Mouse (Mus musculus): ENCODE measurements around the gene Cfc1. TPM values are rescaled to one million over a fixed set of nuclear protein-coding genes. Genes with fewer than 3 reads are reported as not detected.
"Not testable (repeated sequence)": the region's sequence is repeated elsewhere in the genome, so short reads cannot be mapped to it uniquely, and the experiment has no call there.

Cfc1 gene
- polyA plus RNA-seq, 1 experiment from 2014 or later: not detected

- H3K4me1 ChIP-seq (ENCODE audit: control insufficient read depth, insufficient read depth, low read length); H3K9me3 ChIP-seq (ENCODE audit: control insufficient read depth, low read length); H3K27ac ChIP-seq (ENCODE audit: low read depth, low read length); H3K36me3 ChIP-seq (ENCODE audit: control insufficient read depth, insufficient read depth, low read length); H3K9ac ChIP-seq (replicated peaks; ENCODE audit: low read depth, low read length); H3K4me2 ChIP-seq (ENCODE audit: low read depth, low read length); H3K4me3 ChIP-seq (ENCODE audit: low read depth, low read length); ATAC-seq (ENCODE audit: low read depth): not testable (repeated sequence)
- 52% methylated on average over 3 of the region's 3 CpGs for WGBS
- H3K27me3 ChIP-seq (ENCODE audit: control insufficient read depth, insufficient read depth, low read length): peaks cover 13% of the 10 kb centered on the region
Observed at GRCm38 (mm10) chr1:34534574-34534973, 874 bp upstream of the Cfc1 start.

DNA sequence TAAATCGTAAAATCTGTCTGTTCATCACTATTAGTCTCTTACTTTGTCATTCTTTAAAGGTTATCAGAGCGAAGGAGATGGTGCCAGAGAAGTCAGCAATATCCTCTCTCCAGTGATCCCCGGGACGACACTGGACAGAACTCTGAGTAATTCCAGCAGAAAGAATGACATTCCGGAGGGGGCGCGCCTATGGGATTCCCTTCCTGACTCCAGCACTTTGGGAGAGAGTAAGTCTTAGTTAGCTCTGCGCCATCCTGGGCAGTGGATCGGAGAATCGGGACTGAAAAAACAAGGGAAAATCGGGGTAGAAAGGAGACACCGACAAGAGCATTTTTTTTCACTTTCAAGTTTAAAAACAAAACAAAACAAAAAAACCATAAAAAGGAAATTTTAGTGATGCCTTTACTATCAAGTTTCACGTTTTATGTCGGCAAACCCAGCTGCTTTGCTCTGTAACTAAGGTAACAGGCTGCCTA is 881 bp downstream of the Cfc1 start:
- Histone ChIP-seq H3K27me3 (ENCODE audit: control insufficient read depth, insufficient read depth, low read length) (peaks cover 13% of the 10 kb centered on the region), H3K4me3 (ENCODE audit: low read depth, low read length) (no peak overlapping the region; the same call in 1 of the 2 replicates), H3K9me3 (ENCODE audit: control insufficient read depth, low read length) (no peaks in the 10 kb centered on the region), H3K4me2 (ENCODE audit: low read depth, low read length) (peak overlapping the region; percentile 37), H3K9ac (replicated peaks; ENCODE audit: low read depth, low read length) (no peak overlapping the region), H3K36me3 (ENCODE audit: control insufficient read depth, insufficient read depth, low read length) (no peaks in the 10 kb centered on the region), H3K27ac (ENCODE audit: low read depth, low read length) (no peak overlapping the region), H3K4me1 (ENCODE audit: control insufficient read depth, insufficient read depth, low read length) (peaks cover 7% of the 10 kb centered on the region; the same call in 1 of the 2 replicates)
- 2% methylated on average over 14 of the region's 14 CpGs for WGBS
- no peak for ATAC-seq (ENCODE audit: low read depth)

- peaks cover 7% of the 10 kb centered on the region; the same call in 1 of the 2 replicates for H3K4me1 ChIP-seq (ENCODE audit: control insufficient read depth, insufficient read depth, low read length)
- H3K4me2 ChIP-seq (ENCODE audit: low read depth, low read length): peak overlapping the region; percentile 37
- H3K27ac ChIP-seq (ENCODE audit: low read depth, low read length): no peak overlapping the region
- no peaks in the 10 kb centered on the region for H3K9me3 ChIP-seq (ENCODE audit: control insufficient read depth, low read length)
- ATAC-seq (ENCODE audit: low read depth): peak; percentile 56; the same call in 1 of the 2 replicates
- no peaks in the 10 kb centered on the region for H3K36me3 ChIP-seq (ENCODE audit: control insufficient read depth, insufficient read depth, low read length)
- H3K9ac ChIP-seq (replicated peaks; ENCODE audit: low read depth, low read length): 0 out of 2 replicates have a peak overlapping the region, but pooled peaks have one; percentile 11
- WGBS: 5% methylated on average over 16 of the region's 16 CpGs
- peak overlapping the region; percentile 10; the same call in 1 of the 2 replicates for H3K4me3 ChIP-seq (ENCODE audit: low read depth, low read length)
- H3K27me3 ChIP-seq (ENCODE audit: control insufficient read depth, insufficient read depth, low read length): peaks cover 13% of the 10 kb centered on the region
Observed at GRCm38 (mm10) chr1:34536767-34537485, 1.5 kb downstream of the Cfc1 start.

GRCm38 (mm10) chr1:34547074-34547473 is 11.6 kb downstream of the Cfc1 start:
- ATAC-seq (ENCODE audit: low read depth): no peak
- Histone ChIP-seq H3K4me1 (ENCODE audit: control insufficient read depth, insufficient read depth, low read length) (no peaks in the 10 kb centered on the region), H3K27ac (ENCODE audit: low read depth, low read length) (no peak overlapping the region), H3K9ac (replicated peaks; ENCODE audit: low read depth, low read length) (no peak overlapping the region), H3K4me2 (ENCODE audit: low read depth, low read length) (no peak overlapping the region), H3K4me3 (ENCODE audit: low read depth, low read length) (no peak overlapping the region), H3K27me3 (ENCODE audit: control insufficient read depth, insufficient read depth, low read length) (no peaks in the 10 kb centered on the region), H3K9me3 (ENCODE audit: control insufficient read depth, low read length) (no peaks in the 10 kb centered on the region), H3K36me3 (ENCODE audit: control insufficient read depth, insufficient read depth, low read length) (no peaks in the 10 kb centered on the region)
- 91% methylated on average over 1 of the region's 1 CpGs for WGBS

GRCm38 (mm10) chr1:34553690-34554089 is 18.2 kb downstream of the Cfc1 start:
- no peak for ATAC-seq (ENCODE audit: low read depth)
- H3K27me3 ChIP-seq (ENCODE audit: control insufficient read depth, insufficient read depth, low read length): no peaks in the 10 kb centered on the region
- H3K36me3 ChIP-seq (ENCODE audit: control insufficient read depth, insufficient read depth, low read length): no peaks in the 10 kb centered on the region
- no peak overlapping the region for H3K4me2 ChIP-seq (ENCODE audit: low read depth, low read length)
- H3K4me1 ChIP-seq (ENCODE audit: control insufficient read depth, insufficient read depth, low read length): no peaks in the 10 kb centered on the region
- H3K9me3 ChIP-seq (ENCODE audit: control insufficient read depth, low read length): no peaks in the 10 kb centered on the region
- no peak overlapping the region for H3K4me3 ChIP-seq (ENCODE audit: low read depth, low read length)
- WGBS: 91% methylated on average over 1 of the region's 1 CpGs
- H3K9ac ChIP-seq (replicated peaks; ENCODE audit: low read depth, low read length): no peak overlapping the region
- no peak overlapping the region for H3K27ac ChIP-seq (ENCODE audit: low read depth, low read length)

DNA sequence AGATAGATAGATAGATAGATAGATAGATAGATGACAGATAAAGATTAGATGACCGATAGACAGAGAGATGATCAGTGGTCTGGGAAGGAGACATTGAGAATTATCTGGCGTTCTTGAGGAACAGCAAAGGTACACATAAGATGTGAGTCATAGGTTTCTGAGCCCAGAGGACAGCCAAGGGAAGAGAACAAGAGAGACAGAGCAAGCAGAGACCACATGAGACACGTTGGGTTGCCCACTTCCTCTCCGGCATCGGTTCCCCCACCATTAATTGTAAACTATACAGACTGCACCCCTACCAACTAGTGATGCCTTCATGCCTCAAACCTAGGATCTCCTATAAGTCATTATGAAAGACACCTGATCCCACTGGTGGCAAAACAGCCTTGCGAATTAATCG is 18.8 kb downstream of the Cfc1 start:
- no peak for ATAC-seq (ENCODE audit: low read depth)
- no peak overlapping the region for H3K27ac ChIP-seq (ENCODE audit: low read depth, low read length)
- 93% methylated on average over 7 of the region's 7 CpGs for WGBS
- no peaks in the 10 kb centered on the region for H3K4me1 ChIP-seq (ENCODE audit: control insufficient read depth, insufficient read depth, low read length)
- no peaks in the 10 kb centered on the region for H3K9me3 ChIP-seq (ENCODE audit: control insufficient read depth, low read length)
- no peak overlapping the region for H3K9ac ChIP-seq (replicated peaks; ENCODE audit: low read depth, low read length)
- H3K4me2 ChIP-seq (ENCODE audit: low read depth, low read length): no peak overlapping the region
- H3K27me3 ChIP-seq (ENCODE audit: control insufficient read depth, insufficient read depth, low read length): no peaks in the 10 kb centered on the region
- no peak overlapping the region for H3K4me3 ChIP-seq (ENCODE audit: low read depth, low read length)
- no peaks in the 10 kb centered on the region for H3K36me3 ChIP-seq (ENCODE audit: control insufficient read depth, insufficient read depth, low read length)

- Histone ChIP-seq H3K9me3 (ENCODE audit: control insufficient read depth, low read length) (no peaks in the 10 kb centered on the region), H3K27ac (ENCODE audit: low read depth, low read length) (no peak within 1 kb of the TSS), H3K27me3 (ENCODE audit: control insufficient read depth, insufficient read depth, low read length) (no peaks in the 10 kb centered on the region), H3K4me3 (ENCODE audit: low read depth, low read length) (no peak within 1 kb of the TSS), H3K36me3 (ENCODE audit: control insufficient read depth, insufficient read depth, low read length) (no peaks in the 10 kb centered on the region), H3K9ac (replicated peaks; ENCODE audit: low read depth, low read length) (no peak within 1 kb of the TSS), H3K4me1 (ENCODE audit: control insufficient read depth, insufficient read depth, low read length) (no peaks in the 10 kb centered on the region), H3K4me2 (ENCODE audit: low read depth, low read length) (no peak within 1 kb of the TSS)
- WGBS: 92% methylated on average over 15 of the region's 15 CpGs
- ATAC-seq (ENCODE audit: low read depth): no peak
Observed at GRCm38 (mm10) chr1:34560843-34561242, 25.4 kb downstream of the Cfc1 start, which contains the start of gene Prss40. TSS of gene Prss40 (minus strand) at chr1:34560943.

- Histone ChIP-seq H3K4me2 (ENCODE audit: low read depth, low read length) (no peak overlapping the region), H3K4me1 (ENCODE audit: control insufficient read depth, insufficient read depth, low read length) (no peaks in the 10 kb centered on the region), H3K27me3 (ENCODE audit: control insufficient read depth, insufficient read depth, low read length) (no peaks in the 10 kb centered on the region), H3K9me3 (ENCODE audit: control insufficient read depth, low read length) (no peaks in the 10 kb centered on the region), H3K27ac (ENCODE audit: low read depth, low read length) (no peak overlapping the region), H3K36me3 (ENCODE audit: control insufficient read depth, insufficient read depth, low read length) (no peaks in the 10 kb centered on the region), H3K9ac (replicated peaks; ENCODE audit: low read depth, low read length) (no peak overlapping the region), H3K4me3 (ENCODE audit: low read depth, low read length) (no peak overlapping the region)
- ATAC-seq (ENCODE audit: low read depth): no peak
- 81% methylated on average over 8 of the region's 8 CpGs for WGBS
Observed at GRCm38 (mm10) chr1:34564383-34565045, 29.1 kb downstream of the Cfc1 start.

DNA sequence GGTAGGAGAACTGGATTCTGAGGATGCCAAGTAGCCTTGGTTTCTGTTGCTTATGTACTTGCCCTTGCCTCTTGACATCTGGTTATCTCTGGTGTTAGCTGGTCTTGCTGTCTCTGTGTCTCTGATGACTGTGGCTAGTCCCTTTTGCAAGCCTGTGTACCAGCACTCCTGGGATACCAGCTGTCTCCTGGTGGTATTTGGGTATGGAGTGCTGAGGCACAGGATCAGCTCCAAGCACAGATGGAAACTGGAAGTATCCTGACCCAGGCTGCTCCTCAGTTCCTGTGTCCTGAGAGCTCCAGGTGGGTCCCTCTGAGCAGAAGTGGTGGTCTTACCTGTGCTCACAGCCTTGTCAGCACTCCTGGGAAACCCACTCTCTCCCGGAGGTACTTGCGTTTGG is 32.7 kb downstream of the Cfc1 start:
- Histone ChIP-seq H3K4me3 (ENCODE audit: low read depth, low read length) (no peak overlapping the region), H3K4me1 (ENCODE audit: control insufficient read depth, insufficient read depth, low read length) (no peaks in the 10 kb centered on the region), H3K9ac (replicated peaks; ENCODE audit: low read depth, low read length) (no peak overlapping the region), H3K4me2 (ENCODE audit: low read depth, low read length) (no peak overlapping the region), H3K9me3 (ENCODE audit: control insufficient read depth, low read length) (no peaks in the 10 kb centered on the region), H3K36me3 (ENCODE audit: control insufficient read depth, insufficient read depth, low read length) (no peaks in the 10 kb centered on the region), H3K27me3 (ENCODE audit: control insufficient read depth, insufficient read depth, low read length) (no peaks in the 10 kb centered on the region), H3K27ac (ENCODE audit: low read depth, low read length) (no peak overlapping the region)
- no peak for ATAC-seq (ENCODE audit: low read depth)
- 94% methylated on average over 2 of the region's 2 CpGs for WGBS

Measured in neural tube, embryonic 14.5 days (tissue).